Mouse (Mus musculus): ENCODE results near the gene Ptpn13. TPM values are rescaled to one million over a fixed set of nuclear protein-coding genes. Genes with fewer than 3 reads are reported as not detected.

Ptpn13 gene
- total RNA-seq, 2 experiments from 2014 or later: 20.9 to 36.1 TPM

DNA sequence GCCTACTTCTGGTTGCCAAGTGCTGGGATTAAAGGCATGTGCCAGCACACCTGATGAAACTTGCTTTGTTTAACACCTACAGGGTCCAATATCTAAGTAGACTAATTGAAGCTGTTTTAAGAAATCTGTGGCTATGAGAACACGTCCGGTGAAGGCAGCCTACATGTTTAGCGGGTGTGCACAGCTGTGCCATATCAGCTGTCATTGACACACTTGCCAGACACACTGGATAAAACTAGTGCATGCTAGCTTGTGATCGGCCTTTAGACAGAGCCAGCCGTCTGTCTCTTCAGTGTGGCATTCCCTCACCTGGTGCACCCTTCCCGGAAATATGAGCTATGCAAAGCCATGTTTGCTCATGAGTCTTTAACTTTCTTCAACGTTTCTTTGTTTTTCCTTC, 166.9 kb downstream of the Ptpn13 start:
- no peak for DNase-seq (ENCODE audit: low spot score in 2 of 2)

DNA sequence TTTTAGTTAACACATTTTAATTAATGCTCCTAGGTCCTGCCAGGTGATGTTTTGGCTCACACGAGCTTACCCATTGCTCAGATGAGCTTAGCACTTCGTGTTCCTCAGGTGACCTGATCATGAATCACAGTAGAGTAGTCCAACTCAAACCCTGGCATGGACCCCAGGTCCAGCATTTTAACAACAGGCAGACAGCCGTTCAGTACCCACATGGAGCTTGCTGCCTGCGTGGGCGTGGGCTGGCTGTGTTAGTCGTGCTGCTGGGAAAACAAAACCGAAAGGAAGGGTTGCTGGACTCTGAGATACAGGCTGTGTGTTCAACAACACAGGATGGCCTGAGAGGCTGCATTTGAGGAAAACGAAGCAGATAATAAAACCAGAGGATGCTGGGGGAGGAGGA, 167.7 kb downstream of the Ptpn13 start:
- no peak for DNase-seq (ENCODE audit: low spot score in 2 of 2)

DNA sequence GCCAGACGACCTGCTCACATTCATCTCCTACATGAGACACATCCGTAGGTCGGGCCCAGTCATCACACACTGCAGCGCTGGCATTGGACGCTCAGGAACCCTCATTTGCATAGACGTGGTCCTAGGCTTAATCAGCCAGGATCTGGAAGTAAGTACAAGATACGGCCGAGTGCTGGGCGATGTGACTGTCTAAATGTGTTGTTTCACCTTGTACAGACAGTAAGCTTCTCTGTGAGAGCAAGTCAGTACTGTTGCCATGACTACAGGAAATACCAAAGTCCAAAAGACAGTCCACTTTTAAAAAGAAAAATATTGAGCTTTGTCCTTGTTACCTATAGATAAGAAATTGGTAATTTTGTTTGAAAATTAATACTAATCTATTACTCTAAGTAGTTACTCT, 168.6 kb downstream of the Ptpn13 start:
- DNase-seq (ENCODE audit: low spot score in 2 of 2): no peak

- no peak for DNase-seq (ENCODE audit: low spot score in 2 of 2)
Observed at GRCm38 (mm10) chr5:103595394-103596226, 170.6 kb downstream of the Ptpn13 start.

DNA sequence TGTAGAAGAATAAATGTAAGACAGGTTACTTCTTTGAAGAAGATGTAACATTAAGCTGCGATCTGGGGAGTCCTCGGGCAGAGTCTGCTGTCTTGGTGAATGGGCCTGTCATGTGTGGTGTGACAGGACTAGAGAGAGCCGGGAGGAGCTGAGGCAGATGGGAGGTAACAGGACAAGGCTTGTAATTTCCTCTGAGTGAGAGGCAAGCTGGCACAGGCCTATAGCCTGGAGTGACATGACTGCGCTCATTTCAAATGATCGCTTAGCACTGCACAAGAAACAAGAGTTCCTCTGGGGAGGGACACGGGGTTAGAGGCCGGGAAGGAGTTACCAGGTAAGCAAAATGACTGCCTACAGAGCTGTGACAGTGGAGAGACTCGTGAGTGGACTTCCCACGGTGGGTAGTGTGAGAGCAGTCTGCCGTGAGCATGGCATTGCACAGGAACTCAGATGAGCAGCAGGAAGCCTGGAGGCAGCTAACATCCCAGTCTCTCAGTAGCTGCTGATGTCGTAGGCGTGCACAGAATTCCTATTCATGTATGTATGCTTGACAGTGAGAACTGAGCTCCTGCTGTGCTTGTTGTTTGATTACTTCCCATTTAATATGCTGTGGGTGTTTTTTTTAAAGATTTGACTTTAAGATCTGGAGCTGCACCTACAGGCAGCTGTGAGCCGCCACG, 171.6 kb downstream of the Ptpn13 start:
- DNase-seq (ENCODE audit: low spot score in 2 of 2): no peak

- DNase-seq (ENCODE audit: low spot score in 2 of 2): no peak
Observed at GRCm38 (mm10) chr5:103597604-103598003, 172.6 kb downstream of the Ptpn13 start.

DNA sequence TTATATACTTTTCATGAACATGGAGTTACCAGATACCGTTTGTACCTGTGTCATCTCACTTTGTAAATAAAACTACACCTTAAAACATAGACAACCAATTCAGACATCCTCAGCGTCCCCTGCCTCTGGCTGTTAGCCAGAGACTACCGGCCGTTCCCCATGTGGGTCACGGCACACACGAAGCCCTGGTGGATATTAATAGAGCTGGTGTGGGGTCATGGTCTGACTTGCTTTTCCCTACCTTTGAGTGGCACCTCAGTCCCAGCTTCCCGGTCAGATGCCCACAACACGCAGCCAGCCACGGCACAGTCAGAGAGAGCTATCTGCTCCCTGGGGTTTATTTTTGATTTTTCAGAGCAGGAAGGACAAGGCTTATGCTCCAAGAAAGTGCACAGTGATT, 173.3 kb downstream of the Ptpn13 start:
- no peak for DNase-seq (ENCODE audit: low spot score in 2 of 2)

- DNase-seq (ENCODE audit: low spot score in 2 of 2): no peak
Observed at GRCm38 (mm10) chr5:103598881-103599280, 173.9 kb downstream of the Ptpn13 start.

- no peak for DNase-seq (ENCODE audit: low spot score in 2 of 2)
Observed at GRCm38 (mm10) chr5:103603115-103603893, 178.3 kb downstream of the Ptpn13 start.

DNA sequence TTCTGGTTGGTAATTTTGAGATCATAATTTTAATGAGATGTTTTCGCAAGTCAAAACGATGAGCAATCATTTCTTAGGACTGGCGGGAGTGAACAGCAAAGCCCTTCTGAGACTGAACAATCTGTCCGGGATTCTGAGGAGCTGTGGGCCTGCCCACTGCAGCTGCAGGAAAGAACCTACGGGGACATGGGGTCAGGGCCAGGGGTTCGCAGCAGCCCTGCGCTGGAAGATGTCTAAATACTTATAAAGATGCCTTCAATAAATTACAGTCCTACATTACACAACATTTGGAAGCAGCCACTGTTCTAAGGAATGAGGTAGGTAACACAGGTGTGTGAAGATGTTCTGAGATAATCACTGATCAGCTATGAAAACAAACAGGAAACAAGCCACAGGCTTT, 180.7 kb downstream of the Ptpn13 start:
- DNase-seq (ENCODE audit: low spot score in 2 of 2): no peak

DNA sequence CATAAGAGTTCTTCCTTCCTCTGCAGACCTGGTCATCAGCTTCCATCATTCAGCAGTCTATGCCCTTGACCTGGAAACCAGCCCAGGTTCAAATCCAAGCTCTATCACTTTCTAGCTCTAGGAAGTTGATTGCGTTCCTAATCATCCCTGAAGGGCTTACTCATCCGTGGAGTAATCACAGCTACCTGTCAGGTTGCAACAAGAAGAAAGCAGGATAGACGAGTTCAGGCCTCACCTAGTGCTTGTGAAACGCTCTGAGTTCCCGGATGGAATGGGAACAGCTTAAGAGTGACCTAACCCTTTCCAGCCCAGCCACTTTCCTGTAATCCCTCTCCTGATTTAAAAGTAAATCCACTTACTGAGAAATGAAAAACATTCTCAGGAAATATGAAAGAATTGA, 185.2 kb downstream of the Ptpn13 start:
- DNase-seq (ENCODE audit: low spot score in 2 of 2): no peak

GRCm38 (mm10) chr5:103610856-103611472, 186.0 kb downstream of the Ptpn13 start:
- DNase-seq (ENCODE audit: low spot score in 2 of 2): no peak

DNA sequence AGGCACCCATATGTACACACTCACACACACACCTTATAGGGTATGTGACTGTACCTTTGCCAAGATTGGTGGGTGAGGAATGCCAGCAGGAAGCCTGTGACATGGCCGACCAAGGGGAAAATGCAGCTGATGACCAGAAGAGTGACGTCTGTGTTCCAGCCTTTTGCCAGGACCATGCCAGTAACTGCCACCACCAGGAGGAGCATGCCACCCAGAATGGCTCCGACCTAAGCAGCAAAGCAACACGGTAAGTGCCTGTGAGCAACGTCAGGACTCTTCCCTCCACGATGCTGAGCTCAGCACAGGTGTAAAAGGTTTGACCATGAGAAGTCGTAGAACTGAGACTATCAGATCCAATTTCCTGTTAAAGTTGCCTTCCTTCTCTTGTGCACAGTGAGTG, 187.3 kb downstream of the Ptpn13 start:
- DNase-seq (ENCODE audit: low spot score in 2 of 2): no peak

GRCm38 (mm10) chr5:103614356-103614755, 189.4 kb downstream of the Ptpn13 start:
- DNase-seq (ENCODE audit: low spot score in 2 of 2): no peak

- no peak for DNase-seq (ENCODE audit: low spot score in 2 of 2)
Observed at GRCm38 (mm10) chr5:103617191-103617590, 192.2 kb downstream of the Ptpn13 start.

GRCm38 (mm10) chr5:103620301-103620973, 195.4 kb downstream of the Ptpn13 start:
- DNase-seq (ENCODE audit: low spot score in 2 of 2): no peak

GRCm38 (mm10) chr5:103622321-103622720, 197.3 kb downstream of the Ptpn13 start:
- DNase-seq (ENCODE audit: low spot score in 2 of 2): no peak

DNA sequence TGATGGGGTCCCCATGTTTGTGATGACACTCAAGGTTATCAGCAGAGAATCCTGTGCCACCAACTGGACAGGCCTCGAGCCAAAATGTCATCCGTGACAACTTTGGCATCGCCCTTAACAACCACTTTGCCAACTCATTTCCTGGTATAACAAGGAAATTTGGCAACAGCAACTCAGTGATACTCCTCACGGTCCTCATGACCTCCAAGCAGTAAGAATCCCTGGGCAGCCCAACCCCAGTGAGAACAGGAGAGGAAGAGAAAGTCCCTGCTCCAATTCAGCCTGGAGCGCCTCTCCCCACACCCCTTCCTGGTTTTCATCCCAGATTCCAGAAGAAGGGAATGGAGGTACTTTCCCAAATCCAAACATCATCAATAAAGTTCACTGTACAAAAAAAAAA, 199.8 kb downstream of the Ptpn13 start:
- DNase-seq (ENCODE audit: low spot score in 2 of 2): no peak

DNA sequence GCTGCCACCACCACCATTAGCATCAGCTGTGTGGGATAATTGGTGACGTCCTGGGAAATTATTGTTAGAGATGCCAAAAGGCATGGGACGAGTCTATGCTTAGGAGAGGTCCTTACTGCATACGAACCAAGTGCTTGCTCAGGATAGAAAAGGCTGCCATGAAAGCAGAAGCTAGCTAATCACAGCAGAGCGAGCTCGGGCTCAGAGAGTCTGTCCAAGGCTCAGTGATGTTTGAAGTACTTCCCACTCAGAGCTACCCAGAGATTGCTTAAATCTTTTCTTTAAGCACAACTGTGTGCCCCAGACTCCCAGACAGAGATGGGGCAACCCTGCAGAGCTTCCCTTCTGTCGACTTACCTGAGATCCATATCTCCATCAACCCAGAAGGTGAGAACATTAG, 203.5 kb downstream of the Ptpn13 start:
- no peak for DNase-seq (ENCODE audit: low spot score in 2 of 2)

DNA sequence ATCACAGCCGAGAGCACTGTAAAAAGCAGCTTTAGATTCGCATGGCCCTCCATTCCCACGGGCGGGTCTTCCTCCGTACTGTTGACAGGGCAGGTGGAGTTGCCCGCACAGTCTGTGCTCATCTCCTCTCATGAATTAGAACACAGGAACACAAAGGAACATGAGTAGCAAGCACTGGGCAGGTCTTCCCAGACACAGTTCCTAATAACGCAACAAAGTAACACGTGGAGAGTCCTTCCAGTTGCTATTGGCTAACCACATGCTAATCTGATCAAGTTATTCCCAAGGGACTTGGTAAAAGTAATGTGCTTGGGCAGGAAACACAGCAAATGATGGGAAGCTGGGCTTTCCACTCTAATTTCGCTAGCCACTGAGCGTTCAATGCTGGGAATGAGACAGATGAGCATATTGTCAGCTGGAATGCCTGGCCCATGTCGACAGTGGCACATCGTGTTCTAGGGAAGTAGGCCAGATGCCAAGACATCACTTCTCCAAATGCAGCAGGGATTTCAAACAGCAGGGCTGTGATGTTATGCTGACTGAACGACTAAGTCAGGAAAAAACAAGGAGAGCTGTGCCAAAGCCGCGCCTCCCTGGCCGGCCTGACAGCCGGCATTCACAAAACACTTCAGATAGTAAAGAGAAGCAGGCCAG, 204.2 kb downstream of the Ptpn13 start, which contains the start of gene Slc10a6:
Gene Slc10a6, minus strand, starts transcription at position 293 of the 654 bp plus-strand sequence.
- peak; percentile 14 to 48 for DNase-seq (ENCODE audit: low spot score in 2 of 2)

All from adrenal gland, adult 18-20 months (tissue).